Mouse (Mus musculus) spleen, postnatal 14 days (tissue): ENCODE results near the gene Lpp.

ENCODE experiments used
- DNase-seq, 2 experiments: peaks; one replicate each; pipeline ENCODE4 v3.0.0; 2021 to 2022; ENCODE audit warnings: low spot score in 2 of 2

The Lpp gene

GRCm38 (mm10) chr16:24875661-24876060, 482.4 kb downstream of the Lpp start:
- no peak for DNase-seq

DNA sequence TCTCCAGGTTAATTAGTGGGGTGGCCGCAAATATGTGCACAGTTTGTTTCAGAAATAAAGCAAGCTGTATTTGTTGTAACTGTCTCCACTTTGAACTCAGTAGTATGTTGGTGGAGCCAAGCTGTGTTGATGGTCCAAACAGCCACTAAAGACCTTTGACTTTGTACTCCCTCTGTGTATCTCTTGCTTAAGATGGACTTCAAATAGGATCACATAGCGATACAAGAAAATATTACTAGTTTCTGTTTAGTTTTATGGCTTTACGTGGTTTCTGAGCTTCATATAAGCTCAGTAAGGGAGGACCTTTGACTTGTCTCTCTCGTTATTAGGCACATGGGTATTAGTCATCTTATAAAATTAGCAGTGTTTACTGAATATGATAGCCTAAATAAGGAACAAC, 485.7 kb downstream of the Lpp start:
- DNase-seq, result no peak

DNA sequence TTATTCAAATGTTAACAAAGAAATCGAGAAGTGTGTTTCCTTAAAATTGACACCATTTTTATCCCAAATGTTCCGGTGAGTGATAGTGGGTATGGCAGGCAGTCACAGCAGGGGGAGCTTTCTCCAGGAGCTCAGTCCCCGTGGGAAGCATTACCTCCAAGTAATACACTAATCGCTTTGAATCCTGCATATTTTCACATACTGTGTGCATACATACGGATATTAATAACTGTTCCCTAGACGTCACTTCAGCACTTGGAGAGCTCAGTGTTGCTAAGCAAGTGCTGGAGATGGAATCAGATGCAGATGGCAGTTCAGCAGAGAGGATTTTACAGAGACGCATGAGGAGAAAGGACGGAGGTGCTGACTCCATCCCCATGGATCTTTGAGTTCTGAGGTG, 487.4 kb downstream of the Lpp start:
- no peak for DNase-seq

- no peak for DNase-seq
Observed at GRCm38 (mm10) chr16:24881981-24882775, 488.9 kb downstream of the Lpp start.

- DNase-seq, result no peak
Observed at GRCm38 (mm10) chr16:24884017-24884416, 490.7 kb downstream of the Lpp start.

GRCm38 (mm10) chr16:24886346-24886745, 493.0 kb downstream of the Lpp start:
- no peak for DNase-seq

DNA sequence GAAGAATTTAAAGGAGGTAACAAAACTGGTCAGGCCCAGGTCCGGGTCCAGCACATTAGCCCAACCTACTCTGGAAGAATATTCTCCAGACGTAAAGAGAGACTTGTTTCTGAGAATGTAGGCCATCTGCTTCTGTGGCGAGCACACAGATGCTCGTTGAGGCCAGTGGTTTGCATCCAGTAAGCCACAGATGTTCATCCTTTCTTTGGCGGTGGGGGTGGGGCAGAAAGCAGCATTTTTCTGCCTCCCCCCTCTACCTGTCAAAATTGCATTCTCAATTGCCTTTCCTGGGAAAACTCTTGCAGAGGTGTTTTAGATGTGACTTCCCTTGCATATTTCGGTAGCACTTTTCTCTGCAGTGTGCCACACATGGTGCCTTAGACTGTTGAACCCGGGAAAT, 493.6 kb downstream of the Lpp start:
- DNase-seq, result no peak

DNA sequence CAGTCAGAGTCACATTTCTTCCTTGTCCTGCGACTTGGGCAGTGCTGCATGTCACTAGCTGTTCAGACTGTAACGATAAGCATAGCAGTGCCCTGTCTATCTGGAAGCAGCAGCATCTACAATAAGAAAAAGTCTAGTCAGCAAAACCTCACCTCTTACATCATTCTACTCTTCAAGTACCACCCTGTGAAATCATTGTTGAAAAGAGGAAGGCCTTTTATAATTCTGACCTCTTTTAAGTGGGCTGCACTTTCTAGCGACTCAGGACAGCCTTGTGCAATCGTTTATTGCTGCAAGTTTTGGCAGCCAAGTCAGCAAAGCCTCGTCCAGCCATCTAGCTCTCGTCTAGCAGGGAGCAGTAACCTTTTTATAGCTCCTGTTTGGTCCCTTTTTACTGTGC, 498.1 kb downstream of the Lpp start:
- no peak for DNase-seq

DNA sequence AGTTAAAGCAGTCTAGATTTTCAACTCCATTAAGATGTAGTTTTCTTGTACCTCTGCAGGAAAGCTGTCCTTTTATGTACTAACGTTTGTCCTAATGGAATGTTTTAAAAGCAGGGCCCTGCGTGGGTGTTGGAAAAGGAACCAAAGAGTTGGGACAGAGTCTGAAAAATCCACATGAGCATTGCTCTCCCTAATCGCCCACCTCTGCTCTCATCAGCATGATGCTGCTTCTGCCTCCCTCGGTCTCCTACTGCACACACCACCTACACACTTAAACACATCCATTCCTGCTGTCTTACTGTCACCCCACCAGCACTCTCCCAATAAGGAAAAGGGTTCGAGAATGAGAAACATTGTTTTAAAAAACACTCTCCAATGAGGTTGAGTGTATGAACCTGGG, 501.9 kb downstream of the Lpp start:
- no peak for DNase-seq

DNA sequence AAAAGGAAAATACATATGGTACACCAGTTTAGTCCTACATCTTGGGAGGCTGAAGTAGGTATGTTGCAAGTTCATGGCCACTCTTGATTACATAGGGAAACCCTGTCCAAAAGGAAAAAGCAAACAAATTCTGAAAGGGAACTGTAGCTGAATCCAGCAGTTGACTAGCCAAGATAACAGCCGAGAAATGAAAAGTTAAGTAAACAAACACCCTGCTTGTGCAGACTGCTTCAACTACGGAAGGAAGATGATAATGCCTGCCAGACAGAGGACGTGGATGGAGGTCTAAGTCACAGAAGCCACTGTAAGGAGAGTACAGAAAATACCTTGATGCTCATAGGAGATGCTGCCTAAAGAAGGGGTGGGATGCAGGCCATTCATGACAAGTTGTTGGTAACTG, 504.3 kb downstream of the Lpp start:
- no peak for DNase-seq

DNA sequence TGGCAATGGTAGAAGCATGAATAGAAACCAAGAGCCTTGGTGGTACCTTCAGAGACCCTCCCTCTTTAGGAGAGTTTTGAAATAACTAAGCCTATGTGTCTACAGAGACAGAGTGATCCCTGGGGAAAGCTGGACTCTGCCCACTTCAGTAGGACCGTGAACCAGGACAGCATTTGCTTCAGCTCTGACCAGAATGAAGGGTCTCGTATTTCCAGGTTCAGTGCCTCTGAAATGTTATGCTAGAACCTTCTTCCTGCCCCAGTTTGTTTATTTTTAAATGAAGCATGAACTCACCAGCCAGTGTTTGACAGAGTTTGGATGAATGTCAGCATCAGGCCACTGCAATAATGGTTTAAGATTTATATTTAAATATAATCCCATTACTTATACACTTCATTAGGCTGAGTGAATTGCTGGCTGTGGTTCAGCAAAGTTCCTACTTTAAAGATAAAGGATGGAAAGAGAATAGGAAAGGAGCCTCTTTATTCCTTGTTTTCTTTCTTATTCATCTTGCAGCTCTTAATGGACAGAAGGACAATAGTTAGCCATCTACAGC, 507.0 kb downstream of the Lpp start:
- DNase-seq, result no peak

- no peak for DNase-seq
Observed at GRCm38 (mm10) chr16:24901139-24901859, 508.0 kb downstream of the Lpp start.

GRCm38 (mm10) chr16:24902111-24902510, 508.8 kb downstream of the Lpp start:
- DNase-seq, result no peak

DNA sequence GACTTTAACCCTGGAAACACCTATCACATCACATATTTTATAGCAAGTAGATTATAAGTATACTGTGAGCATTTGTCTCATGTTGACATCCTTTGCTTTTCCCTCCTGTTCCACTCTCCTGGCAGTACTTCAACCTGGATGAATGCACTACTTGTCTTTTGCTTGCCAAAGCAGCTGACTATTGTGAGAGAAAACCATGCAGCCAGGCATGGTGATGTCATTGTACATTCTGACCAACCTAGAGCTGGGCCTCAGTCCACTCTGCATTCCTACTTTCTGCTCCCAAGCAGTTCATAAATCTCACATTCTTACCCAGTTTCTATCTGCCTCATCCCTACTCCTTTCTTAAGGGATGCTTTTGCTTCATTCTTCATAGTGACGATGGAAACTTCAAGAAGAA, 515.6 kb downstream of the Lpp start:
- DNase-seq, result no peak

DNA sequence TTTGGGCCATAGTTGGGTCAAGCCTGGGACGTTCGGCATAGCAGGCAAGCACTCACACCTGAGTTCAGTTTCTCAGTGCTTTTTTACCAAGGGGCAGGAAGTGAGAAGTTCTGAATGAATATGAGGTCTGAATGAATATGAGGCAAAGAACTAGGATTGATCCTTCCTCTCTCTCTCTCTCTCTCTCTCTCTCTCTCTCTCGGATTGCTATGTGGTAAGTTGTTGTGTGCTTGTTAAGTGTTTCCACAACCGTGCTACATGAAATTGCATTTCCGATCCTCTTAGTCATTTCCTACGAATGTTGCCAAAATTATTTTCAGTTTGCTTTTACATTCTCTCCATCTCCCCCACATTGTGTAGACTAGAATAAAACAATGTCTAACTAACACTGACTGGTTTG, 517.0 kb downstream of the Lpp start:
- no peak for DNase-seq

- DNase-seq, result no peak
Observed at GRCm38 (mm10) chr16:24910834-24911233, 517.5 kb downstream of the Lpp start.

DNA sequence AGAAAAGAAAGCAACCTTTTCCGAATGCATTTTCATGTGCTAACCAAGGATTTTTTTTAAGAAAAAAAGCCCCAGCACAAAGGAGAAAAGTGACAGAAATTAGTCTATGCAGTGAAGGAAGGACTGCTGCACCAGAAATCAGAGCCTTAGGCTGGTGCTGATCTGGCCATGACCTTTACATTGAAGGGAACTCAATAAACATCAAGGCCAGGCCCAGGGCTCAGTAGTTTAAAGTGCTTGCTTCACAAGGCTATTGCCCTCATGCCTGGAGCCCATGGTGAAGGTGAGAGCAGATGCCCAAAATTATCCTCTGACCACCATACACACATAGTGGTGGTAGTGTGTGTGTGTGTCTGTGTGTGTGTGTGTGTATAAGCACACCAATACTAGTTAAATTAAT, 519.1 kb downstream of the Lpp start:
- DNase-seq, result no peak

DNA sequence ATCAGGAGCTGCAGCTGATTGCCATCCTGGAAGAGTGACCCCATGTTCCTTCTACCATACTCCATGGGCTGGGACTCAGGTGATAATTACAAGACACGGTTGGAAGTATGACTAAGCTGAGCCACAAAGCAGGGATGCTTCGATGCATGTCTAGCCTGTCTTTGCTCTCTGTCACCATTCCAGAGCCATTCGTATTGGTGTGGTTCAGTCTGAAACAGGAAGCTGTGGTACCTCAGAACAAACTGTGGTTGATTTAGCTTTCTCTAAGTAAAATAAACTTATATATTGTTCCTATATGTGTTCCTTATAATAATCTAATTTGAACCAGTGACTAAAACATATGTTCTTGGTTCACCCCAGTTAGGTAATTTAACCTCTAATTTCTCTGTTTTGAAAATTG, 519.7 kb downstream of the Lpp start:
- DNase-seq, result no peak

- DNase-seq, result no peak
Observed at GRCm38 (mm10) chr16:24913641-24914392, 520.5 kb downstream of the Lpp start.

GRCm38 (mm10) chr16:24914393-24914751, 521.1 kb downstream of the Lpp start:
- no peak for DNase-seq

DNA sequence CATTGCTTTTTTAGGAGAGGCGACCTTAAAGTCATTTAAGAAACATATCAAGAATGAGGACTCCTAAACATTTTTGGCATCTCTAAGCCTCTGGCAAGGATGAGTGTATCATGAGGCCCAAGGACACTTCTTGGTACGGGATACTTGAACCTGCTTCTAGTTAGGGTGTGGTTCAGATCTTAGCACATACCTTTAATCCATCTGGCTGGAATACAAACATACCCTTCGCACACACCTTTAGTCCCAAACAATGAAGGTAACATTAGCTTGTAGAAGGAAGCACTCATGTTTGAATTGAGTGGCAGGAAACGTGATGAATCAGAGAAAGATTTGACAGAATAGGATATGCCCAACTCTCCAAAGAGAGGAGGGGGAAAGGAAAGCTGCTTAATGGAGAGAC, 522.2 kb downstream of the Lpp start:
- no peak for DNase-seq

DNA sequence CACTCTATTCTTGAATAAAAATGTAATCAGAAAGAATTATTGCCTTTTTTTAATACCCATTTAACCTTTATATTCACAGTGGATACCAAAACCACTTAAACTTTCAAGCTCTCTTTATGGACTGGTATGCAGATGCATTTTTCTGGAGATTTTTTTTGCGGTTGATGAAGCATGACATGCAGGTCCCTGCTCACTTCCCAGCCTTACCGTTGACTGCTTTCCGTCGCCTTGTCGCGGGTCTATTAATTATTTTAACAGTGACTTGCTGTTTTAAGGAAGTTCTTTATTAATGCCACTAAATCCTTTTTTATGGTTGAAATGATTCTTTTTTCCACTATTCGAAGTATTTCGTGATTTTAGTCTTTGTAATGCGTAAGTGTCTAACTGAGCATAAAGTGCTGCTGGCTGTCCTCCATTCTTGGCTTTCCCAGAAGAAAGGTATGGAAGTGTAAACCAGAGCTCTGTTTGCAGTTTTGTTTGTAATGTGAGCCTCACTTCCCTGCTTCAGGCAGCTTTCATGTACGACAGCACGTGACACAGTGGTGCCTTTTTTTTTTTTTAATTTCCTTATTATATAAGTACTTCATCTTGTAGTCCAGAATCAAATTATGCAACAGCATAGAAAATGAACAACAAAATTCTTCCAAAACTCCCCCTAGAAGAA, 526.2 kb downstream of the Lpp start:
- no peak for DNase-seq
